Mouse (Mus musculus) lung, embryonic 16.5 days (tissue): ENCODE results near the gene Lama2. TPM values are rescaled to one million over a fixed set of nuclear protein-coding genes. Genes with fewer than 3 reads are reported as not detected.

Experiments
- ATAC-seq: fragments of 200-750 bp; cut with Nextera tagmentation; 2 replicates; pipeline ENCODE4 v1.8.0; 2017; ENCODE audit warnings: low read depth, mild to moderate bottlenecking, moderate library complexity
- H3K27ac ChIP-seq: fragments of 300-500 bp; sonication (generic); 2 replicates; pipeline ENCODE4 v1.5.1; 2014; ENCODE audit warnings: mild to moderate bottlenecking, control low read depth, low read length
- H3K27me3 ChIP-seq: fragments of 300-500 bp; sonication (generic); 2 replicates; pipeline ENCODE4 v1.6.1; 2014; ENCODE audit warnings: low read depth, low read length, mixed read lengths; ENCODE audit not compliant: control insufficient read depth, insufficient read depth
- H3K36me3 ChIP-seq: fragments of 300-500 bp; sonication (generic); 2 replicates; pipeline ENCODE4 v1.6.1; 2014; ENCODE audit warnings: low read length; ENCODE audit not compliant: control insufficient read depth, insufficient read depth
- H3K4me1 ChIP-seq: fragments of 300-500 bp; sonication (generic); replicated peaks from 2 replicates; pipeline ENCODE4 v1.6.1; 2014; ENCODE audit warnings: low read length, mixed read lengths; ENCODE audit not compliant: control insufficient read depth, insufficient read depth
- H3K4me2 ChIP-seq: fragments of 300-500 bp; sonication (generic); 2 replicates; pipeline ENCODE4 v1.6.1; 2014; ENCODE audit warnings: low read depth, low read length, control low read depth
- H3K4me3 ChIP-seq: fragments of 300-500 bp; sonication (generic); 2 replicates; pipeline ENCODE4 v1.5.1; 2014; ENCODE audit warnings: mild to moderate bottlenecking, low read length, control low read depth
- H3K9ac ChIP-seq: fragments of 300-500 bp; sonication (generic); 2 replicates; pipeline ENCODE4 v1.6.1; 2014; ENCODE audit warnings: low read length, control low read depth
- H3K9me3 ChIP-seq: fragments of 300-500 bp; sonication (generic); 2 replicates; pipeline ENCODE4 v1.6.1; 2016; ENCODE audit warnings: low read length; ENCODE audit not compliant: control insufficient read depth
- WGBS: fragments of 180-500 bp; shearing (Covaris S2); extraction: QIAGEN DNeasy Blood & Tissue Kit; methylation state at CpG from one replicate; pipeline ENCODE4 v1.1.7; 2014; 5-methylcytosine and 5-hydroxymethylcytosine counted together
- polyA plus RNA-seq: library from polyadenylated mRNA; unstranded; fragments of >200 nt; fragmentation: Nextera tagmentation; extraction: Ambion mirVana; gene quantifications from 2 replicates; pipeline ENCODE4 v1.2.1, GENCODE M21; 2015

Lama2 gene
- polyA plus RNA-seq, 1 experiment from 2014 or later = 13.6 TPM

- no peaks in the 10 kb centered on the region for H3K27me3 ChIP-seq
- H3K27ac ChIP-seq = no peak overlapping the region
- no peak overlapping the region for H3K4me3 ChIP-seq
- no peak overlapping the region for H3K9ac ChIP-seq
- no peak overlapping the region for H3K4me2 ChIP-seq
- no peaks in the 10 kb centered on the region for H3K4me1 ChIP-seq
- no peaks in the 10 kb centered on the region for H3K9me3 ChIP-seq
- WGBS = 63% methylated on average over 5 of the region's 5 CpGs
- H3K36me3 ChIP-seq = no peaks in the 10 kb centered on the region
- ATAC-seq = no peak
These were observed 205.7 kb downstream of the Lama2 start for GRCm38 (mm10) chr10:27413583-27414465.

GRCm38 (mm10) chr10:27390753-27391152 lies 228.8 kb downstream of the Lama2 start:
- ATAC-seq = no peak
- no peak overlapping the region for H3K27ac ChIP-seq
- H3K27me3 ChIP-seq = no peaks in the 10 kb centered on the region
- no peaks in the 10 kb centered on the region for H3K36me3 ChIP-seq
- 0 out of 2 replicates have a peak, but pooled peaks cover 2% of the 10 kb centered on the region for H3K4me1 ChIP-seq
- no peak overlapping the region for H3K4me3 ChIP-seq
- WGBS = 33% methylated on average over 1 of the region's 1 CpGs
- no peak overlapping the region for H3K9ac ChIP-seq
- H3K4me2 ChIP-seq = no peak overlapping the region
- no peaks in the 10 kb centered on the region for H3K9me3 ChIP-seq

- Histone ChIP-seq H3K36me3 (no peaks in the 10 kb centered on the region), H3K27me3 (no peaks in the 10 kb centered on the region), H3K9me3 (no peaks in the 10 kb centered on the region), H3K27ac (no peak overlapping the region), H3K9ac (no peak overlapping the region), H3K4me3 (no peak overlapping the region), H3K4me2 (no peak overlapping the region), H3K4me1 (0 out of 2 replicates have a peak, but pooled peaks cover 2% of the 10 kb centered on the region)
- WGBS = 13% methylated on average over 1 of the region's 1 CpGs
- peak; percentile 38; the same call in 1 of the 2 replicates for ATAC-seq
These were observed 232.0 kb downstream of the Lama2 start for GRCm38 (mm10) chr10:27387531-27387930.

GRCm38 (mm10) chr10:27384636-27385035 lies 234.9 kb downstream of the Lama2 start:
- no peaks in the 10 kb centered on the region for H3K27me3 ChIP-seq
- no peak for ATAC-seq
- H3K4me1 ChIP-seq = no peaks in the 10 kb centered on the region
- no peak overlapping the region for H3K9ac ChIP-seq
- 74% methylated on average over 4 of the region's 4 CpGs for WGBS
- no peak overlapping the region for H3K4me2 ChIP-seq
- no peak overlapping the region for H3K27ac ChIP-seq
- H3K36me3 ChIP-seq = no peaks in the 10 kb centered on the region
- no peak overlapping the region for H3K4me3 ChIP-seq
- no peaks in the 10 kb centered on the region for H3K9me3 ChIP-seq

GRCm38 (mm10) chr10:27382887-27383609 lies 236.5 kb downstream of the Lama2 start:
- Histone ChIP-seq H3K4me3 (no peak overlapping the region), H3K36me3 (no peaks in the 10 kb centered on the region), H3K4me2 (no peak overlapping the region), H3K4me1 (no peaks in the 10 kb centered on the region), H3K9ac (no peak overlapping the region), H3K27me3 (no peaks in the 10 kb centered on the region), H3K9me3 (no peaks in the 10 kb centered on the region), H3K27ac (no peak overlapping the region)
- WGBS = 44% methylated on average over 2 of the region's 2 CpGs
- ATAC-seq = no peak

GRCm38 (mm10) chr10:27378286-27378685 lies 241.3 kb downstream of the Lama2 start:
- Histone ChIP-seq H3K27ac (no peak overlapping the region), H3K4me1 (no peaks in the 10 kb centered on the region), H3K4me3 (no peak overlapping the region), H3K9ac (no peak overlapping the region), H3K36me3 (no peaks in the 10 kb centered on the region), H3K4me2 (no peak overlapping the region), H3K27me3 (no peaks in the 10 kb centered on the region), H3K9me3 (no peaks in the 10 kb centered on the region)
- 37% methylated on average over 1 of the region's 1 CpGs for whole genome bisulfite sequencing
- ATAC-seq = no peak

GRCm38 (mm10) chr10:27344278-27344677 lies 275.3 kb downstream of the Lama2 start:
- H3K36me3 ChIP-seq = no peaks in the 10 kb centered on the region
- H3K9ac ChIP-seq = no peak overlapping the region
- no peaks in the 10 kb centered on the region for H3K27me3 ChIP-seq
- no peak overlapping the region for H3K4me2 ChIP-seq
- no peak for ATAC-seq
- 45% methylated on average over 7 of the region's 7 CpGs for WGBS
- no peaks in the 10 kb centered on the region for H3K9me3 ChIP-seq
- H3K4me1 ChIP-seq = no peaks in the 10 kb centered on the region
- no peak overlapping the region for H3K4me3 ChIP-seq
- H3K27ac ChIP-seq = no peak overlapping the region

GRCm38 (mm10) chr10:27322410-27322990 lies 297.1 kb downstream of the Lama2 start:
- no peak overlapping the region for H3K9ac ChIP-seq
- H3K27me3 ChIP-seq = no peaks in the 10 kb centered on the region
- no peak overlapping the region for H3K27ac ChIP-seq
- H3K4me3 ChIP-seq = no peak overlapping the region
- WGBS = 74% methylated on average over 4 of the region's 4 CpGs
- no peaks in the 10 kb centered on the region for H3K4me1 ChIP-seq
- no peak for ATAC-seq
- no peaks in the 10 kb centered on the region for H3K36me3 ChIP-seq
- H3K9me3 ChIP-seq = no peaks in the 10 kb centered on the region
- no peak overlapping the region for H3K4me2 ChIP-seq

GRCm38 (mm10) chr10:27307444-27307843 lies 312.1 kb downstream of the Lama2 start:
- H3K9me3 ChIP-seq = no peaks in the 10 kb centered on the region
- H3K4me1 ChIP-seq = no peaks in the 10 kb centered on the region
- H3K27me3 ChIP-seq = no peaks in the 10 kb centered on the region
- H3K36me3 ChIP-seq = no peaks in the 10 kb centered on the region
- ATAC-seq = no peak
- H3K4me3 ChIP-seq = no peak overlapping the region
- 52% methylated on average over 8 of the region's 8 CpGs for WGBS
- no peak overlapping the region for H3K9ac ChIP-seq
- no peak overlapping the region for H3K4me2 ChIP-seq
- no peak overlapping the region for H3K27ac ChIP-seq
